Mouse (Mus musculus) spleen, adult 2 months (tissue): ENCODE measurements around the gene Ppm1e.

Experiments used
- CTCF ChIP-seq: fragments of 200-500 bp; IDR thresholded peaks from 2 replicates; pipeline ENCODE4 v1.5.1; 2011; ENCODE audit warnings: mild to moderate bottlenecking, inconsistent platforms; ENCODE audit not compliant: insufficient read depth, insufficient read length, insufficient replicate concordance; ENCODE audit errors: extremely low read depth
- POLR2A ChIP-seq: fragments of 200-500 bp; IDR thresholded peaks from 2 replicates; pipeline ENCODE4 v1.6.1; 2011; ENCODE audit warnings: low read depth, low read length, inconsistent platforms

GRCm38 (mm10) chr11:87271479-87271878 lies 87.3 kb downstream of the Ppm1e start:
- TF ChIP-seq CTCF = no peak
- TF ChIP-seq POLR2A = no peak
